Mouse (Mus musculus) left cerebral cortex, postnatal 4 days (tissue): ENCODE data around the gene Cfap54. TPM values are rescaled to one million over a fixed set of nuclear protein-coding genes. Genes with fewer than 3 reads are reported as not detected.
A peak's percentile ranks its signal among the peaks of the same experiment; 100 is the strongest.

Source experiments
- DNase-seq: peaks from one replicate; pipeline ENCODE4 v3.0.0-alpha.2; 2022
- intact Hi-C: fragments of 180-260 bp; cut with DNase I; formaldehyde crosslinking; loops from one replicate; pipeline ENCODE4 v1.15.1; 2025
- total RNA-seq, 2 experiments: library from RNA; stranded (reverse); gene quantifications; 2 replicates each; pipeline ENCODE4 v1.2.3; 2021

The Cfap54 gene
- total RNA-seq = 10 to 100 TPM in 1 of 2 experiments, 1 to 10 TPM in 1; 9.8 to 12.1 TPM

- DNase-seq = peak; percentile 92
- intact Hi-C loops = no loop called here
Measured at GRCm38 (mm10) chr10:93081133-93081779, at the start of gene Cfap54. TSS of gene Cfap54 (minus strand) at chr10:93081618.

DNA sequence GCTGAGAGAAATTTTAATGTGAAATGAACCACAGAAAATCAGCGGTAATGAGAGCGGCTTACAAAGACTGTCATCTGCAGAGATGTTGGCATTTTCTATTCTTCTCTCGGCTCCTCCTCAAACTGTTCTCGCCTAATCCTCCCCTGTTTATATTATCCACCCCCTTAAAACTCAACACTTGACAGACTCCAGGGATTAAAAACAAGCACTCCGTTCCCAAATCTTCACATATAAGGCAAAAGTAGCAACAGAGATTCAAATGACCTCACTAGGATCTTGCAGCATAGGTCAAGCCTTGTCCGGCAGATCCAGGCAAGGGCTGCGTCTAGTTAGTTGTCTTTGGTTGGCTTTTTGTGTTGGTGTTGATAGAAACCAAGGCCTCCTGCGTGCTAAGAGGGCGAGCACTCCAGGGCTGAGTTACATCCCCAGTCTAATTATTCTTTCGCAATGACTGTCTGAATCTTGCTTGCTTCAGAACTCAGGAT, 49.1 kb upstream of the Cfap54 start:
- no peak for DNase-seq
- intact Hi-C loops = no loop called here

- intact Hi-C loops = no loop called here
- DNase-seq = no peak
Measured at GRCm38 (mm10) chr10:93129904-93130455, 48.6 kb upstream of the Cfap54 start.

- intact Hi-C loops = no loop called here
- no peak for DNase-seq
Measured at GRCm38 (mm10) chr10:93129345-93129744, 47.9 kb upstream of the Cfap54 start.

DNA sequence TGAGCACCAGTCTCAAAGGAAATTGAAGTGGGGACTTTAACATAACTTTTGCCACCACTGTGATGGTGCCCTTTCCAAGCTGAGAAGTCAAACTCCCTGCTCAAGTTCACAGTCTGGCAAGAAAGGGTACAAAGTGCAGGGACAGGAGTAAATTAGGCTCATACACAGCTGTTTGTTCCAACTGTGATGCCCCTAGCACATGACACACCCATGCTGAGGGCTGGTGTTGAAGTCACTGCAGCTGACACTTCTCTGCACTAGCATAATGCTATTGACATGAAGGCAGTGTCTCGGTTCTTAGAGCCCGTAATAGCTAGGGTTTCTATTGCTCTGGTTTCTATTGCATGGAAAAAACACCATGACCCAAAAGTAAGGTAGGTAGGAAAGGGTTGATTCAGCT, 47.1 kb upstream of the Cfap54 start:
- intact Hi-C loops = no loop called here
- DNase-seq = no peak

DNA sequence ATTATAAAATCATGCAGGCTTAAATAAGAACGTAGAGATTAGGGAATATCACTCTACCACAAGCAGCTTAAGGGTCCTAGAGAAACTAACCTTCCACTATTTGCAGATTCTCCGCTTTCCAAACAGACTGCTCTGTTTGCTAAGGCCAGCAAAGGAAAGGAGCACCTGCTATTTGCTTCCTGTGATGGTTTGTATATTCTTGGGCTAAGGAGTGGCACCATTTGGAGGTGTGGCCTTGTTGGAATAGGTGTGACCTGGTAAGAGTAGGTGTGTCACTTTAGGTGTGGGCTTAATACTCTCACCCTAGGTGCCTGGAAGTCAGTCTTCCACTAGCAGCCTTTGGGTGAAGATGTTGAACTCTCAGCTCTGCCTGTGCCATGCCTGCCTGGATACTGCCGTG, 44.6 kb upstream of the Cfap54 start:
- no peak for DNase-seq
- intact Hi-C loops = no loop called here

DNA sequence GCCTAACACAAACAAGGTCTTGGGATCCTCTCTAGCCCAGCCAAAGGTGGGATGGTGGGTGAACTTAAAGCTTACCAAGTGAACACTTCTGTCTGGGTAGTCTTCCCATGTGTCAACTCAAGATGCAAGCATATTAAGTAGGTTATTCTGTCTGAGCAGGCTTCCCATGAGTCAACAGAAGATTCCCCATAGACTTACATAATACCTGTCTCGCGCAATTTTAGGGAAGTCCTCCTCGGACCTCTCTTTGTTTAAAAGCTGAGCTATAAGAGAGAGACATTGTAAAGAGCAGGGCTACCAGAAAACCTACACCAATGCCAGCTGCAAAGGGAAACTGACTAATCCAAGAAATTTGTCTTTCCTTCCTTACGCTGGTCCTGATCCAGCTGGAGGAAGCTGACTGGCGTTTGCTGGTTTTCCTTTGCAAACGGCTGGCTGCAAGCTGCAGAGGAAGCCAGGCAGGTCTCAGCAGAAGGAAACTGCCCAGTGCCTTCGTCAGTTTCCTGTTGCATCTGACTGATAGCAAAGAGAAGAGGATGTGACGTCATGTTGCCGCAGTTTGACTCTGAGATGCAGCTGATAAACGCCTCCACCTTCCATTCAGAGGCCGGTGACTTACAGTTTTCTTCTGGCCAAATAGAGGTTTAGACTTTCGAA, 42.7 kb upstream of the Cfap54 start:
- intact Hi-C loops = no loop called here
- DNase-seq = no peak

GRCm38 (mm10) chr10:93123310-93123709, 41.9 kb upstream of the Cfap54 start:
- intact Hi-C loops = no loop called here
- DNase-seq = no peak

- DNase-seq = no peak
- intact Hi-C loops = no loop called here
Measured at GRCm38 (mm10) chr10:93122399-93123184, 41.2 kb upstream of the Cfap54 start.

GRCm38 (mm10) chr10:93121262-93121860, 39.9 kb upstream of the Cfap54 start:
- no peak for DNase-seq
- intact Hi-C loops = no loop called here

- intact Hi-C loops = no loop called here
- DNase-seq = no peak
Measured at GRCm38 (mm10) chr10:93119809-93120208, 38.4 kb upstream of the Cfap54 start.

DNA sequence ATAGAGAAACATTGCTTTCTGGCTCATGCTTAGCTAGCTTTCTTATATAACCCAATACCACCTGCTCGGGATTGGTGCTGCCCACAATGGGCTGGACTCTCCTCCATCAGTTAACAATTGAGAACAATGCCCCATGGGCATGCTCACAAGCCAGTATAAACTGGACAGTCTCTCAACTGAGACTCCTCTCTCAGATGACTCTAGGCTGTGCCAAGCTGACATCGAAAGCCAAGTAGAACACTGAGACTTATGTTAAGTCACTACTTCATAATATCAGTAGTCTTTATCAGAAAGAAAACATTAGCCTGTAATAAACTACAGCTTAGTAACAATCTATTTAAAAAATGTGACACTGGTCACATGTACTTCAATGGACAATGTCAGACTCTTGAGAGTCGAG, 35.2 kb upstream of the Cfap54 start:
- no peak for DNase-seq
- intact Hi-C loops = no loop called here

DNA sequence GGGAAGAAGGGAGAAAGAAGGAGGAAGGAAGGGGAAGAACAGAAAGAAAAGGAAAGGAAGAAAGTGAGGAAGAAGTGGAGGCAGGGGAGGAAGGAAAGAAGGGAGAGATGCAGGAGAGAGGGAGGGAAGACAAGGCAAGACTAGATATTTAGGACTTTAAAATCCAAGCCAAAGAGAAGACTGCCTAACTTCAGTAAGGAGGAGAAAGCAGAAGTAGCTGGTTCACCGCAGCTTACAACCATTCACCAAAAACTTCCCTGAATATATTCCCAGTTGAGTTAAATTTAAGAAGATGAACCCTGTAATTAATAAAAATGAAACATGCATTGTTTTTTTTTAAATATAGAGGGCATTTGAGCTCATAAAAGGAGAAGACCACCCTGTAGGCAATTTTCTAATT, 34.3 kb upstream of the Cfap54 start:
- DNase-seq = no peak
- intact Hi-C loops = no loop called here

DNA sequence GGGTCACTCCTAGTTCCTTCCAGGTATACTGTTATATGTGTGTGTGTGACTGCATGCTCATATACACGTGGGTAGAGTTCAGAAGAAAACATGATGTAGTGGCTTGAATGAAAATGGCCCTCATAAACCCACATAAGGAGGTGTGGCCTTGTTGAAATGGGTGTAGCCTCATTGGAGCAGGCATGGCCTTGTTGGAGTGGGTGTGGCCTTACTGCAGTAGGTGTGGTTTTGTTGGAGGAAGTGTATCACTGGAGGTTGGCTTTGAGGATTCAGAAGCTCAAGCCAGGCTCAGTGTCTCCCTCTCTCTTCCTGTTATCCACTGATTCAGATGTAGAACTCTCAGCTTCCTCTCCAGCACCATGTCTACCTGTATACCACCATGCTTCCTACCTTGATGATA, 33.4 kb upstream of the Cfap54 start:
- intact Hi-C loops = no loop called here

GRCm38 (mm10) chr10:93113968-93114367, 32.5 kb upstream of the Cfap54 start:
- intact Hi-C loops = no loop called here

More for the DNA sequence above, 33.4 kb upstream of the Cfap54 start:
- no peak for DNase-seq

DNA sequence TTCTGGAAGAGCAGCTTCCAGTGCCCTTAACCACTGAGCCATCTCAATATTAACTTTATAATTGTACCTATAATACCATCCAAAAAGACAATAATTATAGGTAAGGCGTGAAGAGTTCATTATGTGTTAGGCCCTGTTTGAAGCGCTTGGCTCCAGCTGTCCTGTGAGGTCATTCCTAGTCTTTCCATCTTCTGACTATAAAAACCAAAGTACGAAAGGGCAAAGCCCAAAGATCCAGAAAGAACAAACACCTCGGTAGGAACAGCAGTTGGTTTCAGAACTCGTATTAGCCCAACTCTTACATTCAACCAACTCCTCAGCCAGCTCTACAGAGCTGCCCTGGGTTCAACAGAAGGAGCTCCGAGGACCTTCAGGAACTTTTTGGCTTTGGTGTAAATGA, 30.6 kb upstream of the Cfap54 start:
- intact Hi-C loops = no loop called here
- no peak for DNase-seq

More at GRCm38 (mm10) chr10:93113968-93114367, 32.5 kb upstream of the Cfap54 start:
- no peak for DNase-seq

DNA sequence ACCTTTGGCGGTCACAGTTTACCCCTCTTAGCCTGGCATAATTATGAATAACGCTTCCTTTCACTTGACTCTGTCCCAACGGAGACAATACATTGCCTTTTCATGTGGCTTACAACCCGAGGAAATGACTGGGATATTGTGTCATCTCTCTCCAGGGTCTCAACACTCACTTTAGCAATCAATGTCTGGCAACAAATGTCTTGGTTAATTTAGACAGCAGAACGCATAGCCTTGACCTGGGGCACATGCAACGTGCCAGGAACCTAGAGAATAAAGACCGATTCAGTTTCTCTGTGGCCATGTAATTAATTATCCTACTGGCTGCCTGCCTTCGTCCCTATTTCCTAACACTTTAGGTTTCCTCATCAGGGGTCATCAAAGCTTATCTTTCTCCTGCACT, 30.0 kb upstream of the Cfap54 start:
- DNase-seq = no peak
- intact Hi-C loops = no loop called here

DNA sequence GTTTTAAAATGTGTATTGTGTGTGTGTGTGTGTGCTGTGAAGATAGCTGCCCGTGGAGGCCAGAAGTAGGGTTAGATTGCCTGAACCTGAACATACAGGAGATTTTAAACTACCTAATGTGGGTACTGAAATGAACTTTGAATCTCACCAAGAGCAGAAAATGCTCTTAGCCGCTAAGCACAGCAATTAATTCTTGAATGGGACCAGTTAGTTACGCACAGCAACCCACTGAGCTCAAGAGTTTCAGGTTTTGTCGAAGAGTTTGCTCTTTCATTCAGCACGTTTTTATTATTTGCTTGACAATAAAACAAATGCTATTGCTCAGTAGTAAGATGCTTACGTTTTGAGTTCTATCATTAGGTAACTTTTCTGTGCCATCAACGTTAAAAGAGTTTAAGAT, 23.9 kb upstream of the Cfap54 start:
- no peak for DNase-seq

DNA sequence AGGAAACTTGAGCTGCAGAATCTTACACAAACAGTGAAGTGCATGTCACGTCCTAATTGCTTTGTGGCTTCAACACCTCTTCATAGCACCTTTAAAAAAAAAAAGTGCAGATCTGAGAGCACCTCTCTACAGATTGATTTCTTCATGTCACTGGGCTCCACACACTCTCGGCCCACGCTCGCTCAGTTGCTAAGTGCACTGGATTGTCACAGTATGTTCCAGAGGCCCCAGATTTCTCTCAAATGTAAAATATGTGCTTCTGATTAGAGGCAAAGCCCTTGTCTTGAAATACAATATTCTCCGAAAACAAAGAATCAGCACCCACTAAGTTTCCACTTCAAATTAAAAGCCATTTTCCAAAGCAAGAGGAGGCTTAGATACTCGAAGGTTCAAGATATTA, 22.9 kb upstream of the Cfap54 start:
- DNase-seq = no peak

More for the DNA sequence above, 23.9 kb upstream of the Cfap54 start:
- intact Hi-C loops = no loop called here

DNA sequence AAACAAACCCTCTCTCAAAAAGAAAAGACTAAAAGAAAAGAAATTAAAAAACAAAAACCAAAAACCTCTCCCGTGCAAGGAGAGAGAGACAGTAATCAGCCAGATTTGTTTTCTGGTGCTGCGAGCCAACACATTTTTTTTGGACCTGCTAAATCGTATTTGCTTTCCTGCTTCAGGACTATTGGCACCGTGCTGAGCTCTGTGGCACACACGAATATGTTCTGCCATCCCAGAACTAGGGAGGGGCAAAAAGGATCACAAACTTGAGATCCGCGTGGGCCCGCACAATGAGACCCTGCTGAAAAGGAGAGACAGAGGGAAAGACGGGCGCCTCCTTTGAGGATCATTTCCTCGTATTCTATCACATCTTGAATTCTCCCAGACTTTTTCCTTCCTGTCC, 22.3 kb upstream of the Cfap54 start:
- no peak for DNase-seq
- intact Hi-C loops = no loop called here

More for the DNA sequence above, 22.9 kb upstream of the Cfap54 start:
- intact Hi-C loops = no loop called here

DNA sequence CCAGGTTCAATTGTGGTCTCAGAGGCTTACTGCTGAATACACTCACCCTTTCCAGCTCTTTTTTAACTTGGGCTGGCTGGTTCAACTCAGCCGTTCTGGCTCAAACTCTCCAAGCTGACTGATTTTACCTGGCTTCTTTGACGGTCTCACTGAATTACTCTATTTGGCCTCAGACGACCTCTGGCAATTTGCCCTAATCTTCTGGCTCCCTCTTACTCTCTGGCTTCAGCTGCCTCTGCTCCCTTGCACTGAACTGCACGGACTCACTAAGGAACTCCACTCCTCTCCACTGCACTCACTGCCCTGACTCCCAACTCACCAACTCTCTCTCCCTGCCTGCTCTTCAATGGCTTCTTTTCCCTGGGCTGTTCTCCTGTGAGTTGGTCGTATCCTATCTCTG, 20.9 kb upstream of the Cfap54 start:
- intact Hi-C loops = no loop called here
- DNase-seq = no peak
